8 mouse cellular contexts compared by ENCODE assay signal in the genomic region with DNA sequence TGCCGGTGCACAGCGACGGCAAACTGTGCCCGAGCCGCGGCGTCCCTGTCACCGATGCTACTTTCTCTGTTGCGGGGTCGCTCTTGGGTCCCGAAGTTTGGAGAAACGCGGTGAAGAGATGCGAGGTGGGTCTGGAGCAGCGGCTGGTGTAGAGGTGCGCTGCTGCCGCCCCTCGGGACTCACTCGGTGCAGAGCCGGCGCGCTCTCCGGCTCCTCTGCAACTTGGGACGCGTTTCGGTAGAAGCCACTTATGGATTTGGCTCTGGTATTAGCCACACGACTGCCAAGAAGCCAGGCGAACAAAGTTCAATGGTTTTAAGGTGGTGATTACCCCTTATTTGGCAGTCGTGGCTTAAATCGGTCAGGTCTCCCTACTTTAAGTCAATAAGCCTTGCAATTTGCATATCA. TPM values are rescaled to one million over a fixed set of nuclear protein-coding genes. Genes with fewer than 3 reads are reported as not detected.
DNase-seq lines count a peak whose midpoint lies in the region; ATAC-seq and TF ChIP-seq lines count a peak whose summit lies in the region.

No protein-coding gene starts in this region.

- peaks cover 5% of the 10 kb centered on the region for H3K4me1 ChIP-seq in heart, embryonic 15.5 days (replicated peaks)
- no peaks in the 10 kb centered on the region for H3K4me1 ChIP-seq in limb, embryonic 11.5 days (ENCODE audit: control insufficient read depth, insufficient read depth, low read length)
- H3K4me1 ChIP-seq in midbrain, postnatal 0 days (ENCODE audit: insufficient read depth, low read length): peaks cover 4% of the 10 kb centered on the region; the same call in 1 of the 2 replicates

- peak; percentile 20 for DNase-seq in gastrocnemius, adult 18-20 months (ENCODE audit: low spot score)
- no peak for DNase-seq in gastrocnemius, adult 8-10 months (ENCODE audit: low spot score in 2 of 2)
- DNase-seq in A20 (ENCODE audit: low read depth, low spot score): peak; percentile 81
- peak; percentile 25 for DNase-seq in c-Kit-positive CD71-positive TER-119-negative erythroid progenitor cells, embryonic 14.5 days (ENCODE audit: low read depth)
- DNase-seq in limb, embryonic 11.5 days (ENCODE audit: low spot score): no peak
- peak; percentile 21 for DNase-seq in midbrain, postnatal 0 days (ENCODE audit: low spot score)
- no peak for DNase-seq in thymus, postnatal 0 days (ENCODE audit: low spot score)

- TF ChIP-seq CTCF in midbrain, postnatal 0 days (IDR thresholded peaks at IDR 0.05): no peak

- H3K4me2 ChIP-seq in heart, embryonic 15.5 days: peak overlapping the region; percentile 69
- H3K4me2 ChIP-seq in limb, embryonic 11.5 days (ENCODE audit: low read depth, severe bottlenecking): peak overlapping the region; percentile 66
- H3K4me2 ChIP-seq in midbrain, postnatal 0 days (ENCODE audit: low read depth, low read length, poor library complexity, severe bottlenecking): peak overlapping the region; percentile 85

- H3K36me3 ChIP-seq in heart, embryonic 15.5 days: no peaks in the 10 kb centered on the region
- no peaks in the 10 kb centered on the region for H3K36me3 ChIP-seq in limb, embryonic 11.5 days (ENCODE audit: control insufficient read depth, insufficient read depth, low read length)
- H3K36me3 ChIP-seq in midbrain, postnatal 0 days (ENCODE audit: insufficient read depth, low read length): no peaks in the 10 kb centered on the region

- peak overlapping the region; percentile 95 for H3K4me3 ChIP-seq in heart, embryonic 15.5 days
- peak overlapping the region; percentile 87 for H3K4me3 ChIP-seq in limb, embryonic 11.5 days (ENCODE audit: low read depth, low read length)
- peak overlapping the region; percentile 82 for H3K4me3 ChIP-seq in midbrain, postnatal 0 days (ENCODE audit: low read depth, low read length)

- ATAC-seq in heart, embryonic 15.5 days (replicated peaks; ENCODE audit: insufficient number of reproducible peaks, insufficient read depth, low FRiP score, low read depth): peak; percentile 53
- peak; percentile 44; the same call in 1 of the 2 replicates for ATAC-seq in limb, embryonic 11.5 days (ENCODE audit: insufficient number of reproducible peaks, low FRiP score, low TSS enrichment, low read depth)
- ATAC-seq in midbrain, postnatal 0 days (ENCODE audit: low FRiP score): peak; percentile 39

- peak overlapping the region; percentile 92 for H3K27ac ChIP-seq in heart, embryonic 15.5 days
- peak overlapping the region; percentile 47; the same call in 1 of the 2 replicates for H3K27ac ChIP-seq in limb, embryonic 11.5 days (replicated peaks; ENCODE audit: low read depth, low read length)
- peak overlapping the region; percentile 72 for H3K27ac ChIP-seq in midbrain, postnatal 0 days (ENCODE audit: low read depth, low read length)

- 1% methylated on average over 30 of the region's 30 CpGs for WGBS in heart, embryonic 15.5 days
- WGBS in limb, embryonic 11.5 days: 0% methylated on average over 30 of the region's 30 CpGs
- WGBS in midbrain, postnatal 0 days: under 1% methylated on average over 30 of the region's 30 CpGs

- H3K9me3 ChIP-seq in heart, embryonic 15.5 days (replicated peaks): no peaks in the 10 kb centered on the region
- H3K9me3 ChIP-seq in limb, embryonic 11.5 days (ENCODE audit: control insufficient read depth, low read length): no peaks in the 10 kb centered on the region
- no peaks in the 10 kb centered on the region for H3K9me3 ChIP-seq in midbrain, postnatal 0 days (ENCODE audit: low read length)

- H3K9ac ChIP-seq in heart, embryonic 15.5 days: peak overlapping the region; percentile 97
- peak overlapping the region; percentile 86 for H3K9ac ChIP-seq in limb, embryonic 11.5 days (ENCODE audit: low read length)
- H3K9ac ChIP-seq in midbrain, postnatal 0 days (replicated peaks; ENCODE audit: low read length, poor library complexity, severe bottlenecking): peak overlapping the region; percentile 62

- no peaks in the 10 kb centered on the region for H3K27me3 ChIP-seq in heart, embryonic 15.5 days
- H3K27me3 ChIP-seq in limb, embryonic 11.5 days (ENCODE audit: control insufficient read depth, insufficient read depth, low read length): no peaks in the 10 kb centered on the region
- H3K27me3 ChIP-seq in midbrain, postnatal 0 days (ENCODE audit: insufficient read depth, low read length): no peaks in the 10 kb centered on the region

RNA-seq across cellular contexts. Expression of a gene that starts 0.6 kb away (rescaled TPM):
- total RNA-seq in gastrocnemius, adult 18-20 months (2021): 10 to 100 TPM in 1 of 2 experiments, 1 to 10 TPM in 1; 8.7 to 10.1 TPM
- 10 to 100 TPM in 2 of 4 experiments, 1 to 10 TPM in 2; 8.0 to 11.2 (median 10.3) TPM for total RNA-seq in gastrocnemius, adult 8-10 months (2022)
- polyA plus RNA-seq in heart, embryonic 15.5 days (2015; fragmentation: Nextera tagmentation; extraction: Ambion mirVana): 28.5 and 32.0 TPM in 2 replicates
- polyA plus RNA-seq in limb, embryonic 11.5 days (2014; fragmentation: Nextera tagmentation; extraction: Ambion mirVana): 20.4 and 25.4 TPM in 2 replicates
- 6.6 and 8.2 TPM in 2 replicates for total RNA-seq in midbrain, postnatal 0 days (2014; rRNA removed)
- 12.4 and 12.9 TPM in 2 replicates for polyA plus RNA-seq in midbrain, postnatal 0 days (2015; fragmentation: Nextera tagmentation; extraction: Ambion mirVana)
- polyA plus RNA-seq in thymus, postnatal 0 days (2015; fragmentation: Nextera tagmentation; extraction: Ambion mirVana): 11.8 and 14.1 TPM in 2 replicates

Comparison
In these comparisons a context has a peak if more than half of its experiments do, and no peak if none do; other contexts are left out.
1. DNase-seq: peak in gastrocnemius, adult 18-20 months (single experiment), A20 (single experiment), c-Kit-positive CD71-positive TER-119-negative erythroid progenitor cells, embryonic 14.5 days (single experiment) and midbrain, postnatal 0 days (single experiment); none in gastrocnemius, adult 8-10 months (0 of 2), limb, embryonic 11.5 days (single experiment) and thymus, postnatal 0 days (single experiment).
2. Peak in every context shown above with its lines, with median percentiles within 50 percentile points of each other: ATAC-seq, H3K27ac ChIP-seq, H3K4me2 ChIP-seq, H3K4me3 ChIP-seq and H3K9ac ChIP-seq.